Mouse (Mus musculus) MEL (cell line): ENCODE measurements around the gene Copz2.

ENCODE experiments used
- CHD2 ChIP-seq: IDR thresholded peaks from 2 replicates; pipeline ENCODE4 v1.6.1; 2011; ENCODE audit warnings: low read length, improper control_type of control experiment
- CTCF ChIP-seq, 3 experiments: IDR thresholded peaks in 2 of 3; conservative IDR thresholded peaks in 1 of 3; 2 replicates each; pipeline ENCODE4 v1.5.1; 2011 to 2012; ENCODE audit warnings: low read length in 3 of 3, low read depth in 2 of 3, mild to moderate bottlenecking in 2 of 3, improper control_type of control experiment in 1 of 3, inconsistent platforms in 1 of 3, mixed read lengths in 1 of 3, moderate library complexity in 1 of 3; ENCODE audit not compliant: control insufficient read depth in 1 of 3, insufficient read depth in 1 of 3, poor library complexity in 1 of 3, severe bottlenecking in 1 of 3
- ETS1 ChIP-seq: IDR thresholded peaks from 2 replicates; pipeline ENCODE4 v1.6.1; 2012; ENCODE audit warnings: low read depth, mild to moderate bottlenecking, inconsistent platforms, low read length, improper control_type of control experiment, moderate library complexity
- GABPA ChIP-seq: IDR thresholded peaks from 2 replicates; pipeline ENCODE4 v1.6.1; 2012; ENCODE audit warnings: low read depth, mild to moderate bottlenecking, inconsistent platforms, low read length, improper control_type of control experiment, moderate library complexity
- HCFC1 ChIP-seq: IDR thresholded peaks from 2 replicates; pipeline ENCODE4 v1.6.1; 2012; ENCODE audit warnings: low read depth, mild to moderate bottlenecking, inconsistent platforms, low read length, improper control_type of control experiment, moderate library complexity
- MAFK ChIP-seq: IDR thresholded peaks from 2 replicates; pipeline ENCODE4 v1.6.1; 2011; ENCODE audit warnings: low read depth, mild to moderate bottlenecking, low read length, improper control_type of control experiment, borderline replicate concordance
- MYB ChIP-seq: IDR thresholded peaks from 2 replicates; pipeline ENCODE4 v1.6.1; 2011; ENCODE audit warnings: mild to moderate bottlenecking, low read depth, low read length, improper control_type of control experiment
- MYC ChIP-seq: IDR thresholded peaks from 2 replicates; pipeline ENCODE4 v1.6.1; 2011; ENCODE audit warnings: low read depth, mild to moderate bottlenecking, low read length, improper control_type of control experiment, moderate library complexity
- NELFE ChIP-seq: IDR thresholded peaks from 2 replicates; pipeline ENCODE4 v1.6.1; 2011; ENCODE audit warnings: low read depth, low read length, improper control_type of control experiment
- RAD21 ChIP-seq: IDR thresholded peaks from 2 replicates; pipeline ENCODE4 v1.6.1; 2011; ENCODE audit warnings: mild to moderate bottlenecking, low read depth, low read length, improper control_type of control experiment
- TCF12 ChIP-seq: IDR thresholded peaks from 2 replicates; pipeline ENCODE4 v1.6.1; 2014; ENCODE audit warnings: low read depth, mild to moderate bottlenecking, inconsistent platforms, low read length, improper control_type of control experiment, moderate library complexity
- UBTF ChIP-seq: IDR thresholded peaks from 2 replicates; pipeline ENCODE4 v1.6.1; 2012; ENCODE audit warnings: low read depth, mild to moderate bottlenecking, inconsistent platforms, low read length, improper control_type of control experiment, moderate library complexity, borderline replicate concordance; ENCODE audit not compliant: insufficient read depth
- USF2 ChIP-seq, 2 experiments: IDR thresholded peaks; 2 replicates each; pipeline ENCODE4 v1.6.1; 2011 to 2012; ENCODE audit warnings: improper control_type of control experiment in 2 of 2, low read length in 2 of 2, borderline replicate concordance in 1 of 2, inconsistent platforms in 1 of 2, low read depth in 1 of 2, mild to moderate bottlenecking in 1 of 2; ENCODE audit not compliant: insufficient read depth in 1 of 2
- ZNF384 ChIP-seq: IDR thresholded peaks from 2 replicates; pipeline ENCODE4 v1.6.1; 2012; ENCODE audit warnings: low read depth, mild to moderate bottlenecking, inconsistent platforms, low read length, improper control_type of control experiment

- TF ChIP-seq UBTF: no peak
- no peak for TF ChIP-seq RAD21
- no peak for TF ChIP-seq GABPA
- no peak for TF ChIP-seq CTCF (IDR thresholded peaks at IDR 0.05 in 2 of 3, conservative IDR thresholded peaks at IDR 0.05 in 1 of 3; ENCODE audit: control insufficient read depth in 1 of 3, insufficient read depth in 1 of 3, low read depth in 2 of 3, low read length in 3 of 3, poor library complexity in 1 of 3, severe bottlenecking in 1 of 3)
- no peak for TF ChIP-seq NELFE
- no peak for TF ChIP-seq CHD2
- no peak for TF ChIP-seq USF2 (IDR thresholded peaks at IDR 0.05; ENCODE audit: borderline replicate concordance in 1 of 2, insufficient read depth in 1 of 2, low read depth in 1 of 2, low read length in 2 of 2)
- no peak for TF ChIP-seq MAFK
- no peak for TF ChIP-seq MYB
- no peak for TF ChIP-seq TCF12
- no peak for TF ChIP-seq ZNF384
- TF ChIP-seq ETS1: no peak
- no peak for TF ChIP-seq HCFC1
- TF ChIP-seq MYC: no peak
Observed at GRCm38 (mm10) chr11:96839428-96839827, 10.2 kb upstream of the Copz2 start.
